Mouse (Mus musculus) CH12.LX (cell line): ENCODE results near the gene Fxyd3. TPM values are rescaled to one million over a fixed set of nuclear protein-coding genes. Genes with fewer than 3 reads are reported as not detected.

Experiments
- DNase-seq: peaks from one replicate; pipeline ENCODE4 v3.0.0-alpha.2; 2013; ENCODE audit errors: extremely low read depth
- H3K27ac ChIP-seq: 2 replicates; pipeline ENCODE4 v1.5.1; 2012; ENCODE audit warnings: low read depth, mild to moderate bottlenecking, control low read depth, moderate library complexity; ENCODE audit not compliant: insufficient read depth
- H3K27me3 ChIP-seq: replicated peaks from 2 replicates; pipeline ENCODE3; 2012; ENCODE audit warnings: inconsistent platforms
- H3K36me3 ChIP-seq, 2 experiments: replicated peaks in 1 of 2; 2 replicates each; pipeline versions ENCODE3 to v1.6.1; 2012; ENCODE audit warnings: inconsistent platforms in 1 of 2, low read length in 1 of 2, mild to moderate bottlenecking in 1 of 2, mixed read lengths in 1 of 2, moderate library complexity in 1 of 2; ENCODE audit not compliant: control insufficient read depth in 1 of 2, insufficient read depth in 1 of 2
- H3K4me1 ChIP-seq, 2 experiments: 2 replicates each; pipeline ENCODE4 v1.6.1; 2012; ENCODE audit warnings: inconsistent platforms in 1 of 2, moderate library complexity in 1 of 2; ENCODE audit not compliant: insufficient read depth in 2 of 2, control insufficient read depth in 1 of 2
- H3K4me2 ChIP-seq: 2 replicates; pipeline ENCODE4 v1.6.1; 2012; ENCODE audit warnings: low read depth, mild to moderate bottlenecking, control low read depth; ENCODE audit not compliant: poor library complexity, insufficient read depth, severe bottlenecking
- H3K4me3 ChIP-seq, 3 experiments: fragments of 150-350 bp in 1 of 3; sonication (generic) in 1 of 3; replicated peaks in 1 of 3; 2 replicates each; pipeline versions ENCODE3 to v1.5.1; 2011 to 2012; ENCODE audit warnings: low read depth in 2 of 3, low read length in 2 of 3, mild to moderate bottlenecking in 2 of 3, moderate library complexity in 2 of 3, control low read depth in 1 of 3, improper control_type of control experiment in 1 of 3, inconsistent platforms in 1 of 3, mixed read lengths in 1 of 3; ENCODE audit not compliant: poor library complexity in 1 of 3
- H3K79me2 ChIP-seq: replicated peaks from 2 replicates; pipeline ENCODE4 v1.6.1; 2012; ENCODE audit warnings: mild to moderate bottlenecking, moderate library complexity; ENCODE audit not compliant: control insufficient read depth, poor library complexity, insufficient read depth, severe bottlenecking; ENCODE audit errors: extremely low read depth
- H3K9ac ChIP-seq: 2 replicates; pipeline ENCODE4 v1.6.1; 2012; ENCODE audit warnings: low read depth, mild to moderate bottlenecking, control low read depth, moderate library complexity; ENCODE audit not compliant: insufficient read depth
- H3K9me3 ChIP-seq: replicated peaks from 2 replicates; pipeline ENCODE3; 2012; ENCODE audit warnings: low read length, inconsistent platforms, mixed read lengths
- CHD1 ChIP-seq: IDR thresholded peaks from 2 replicates; pipeline ENCODE4 v1.6.1; 2012; ENCODE audit warnings: low read depth, low read length, improper control_type of control experiment, inconsistent platforms
- CHD2 ChIP-seq: IDR thresholded peaks from 2 replicates; pipeline ENCODE4 v1.6.1; 2011; ENCODE audit warnings: low read length, improper control_type of control experiment
- CTCF ChIP-seq, 2 experiments: IDR thresholded peaks in 1 of 2; conservative IDR thresholded peaks in 1 of 2; 2 replicates each; pipeline ENCODE4 v1.5.1; 2011 to 2012; ENCODE audit warnings: low read depth in 2 of 2, low read length in 2 of 2, improper control_type of control experiment in 1 of 2, inconsistent platforms in 1 of 2, mild to moderate bottlenecking in 1 of 2, moderate library complexity in 1 of 2
- E2F4 ChIP-seq: IDR thresholded peaks from 2 replicates; pipeline ENCODE4 v1.6.1; 2011; ENCODE audit warnings: low read depth, low read length, improper control_type of control experiment; ENCODE audit not compliant: insufficient replicate concordance
- ELF1 ChIP-seq: IDR thresholded peaks from 2 replicates; pipeline ENCODE4 v1.6.1; 2014; ENCODE audit warnings: low read depth, mild to moderate bottlenecking, inconsistent platforms, low read length, improper control_type of control experiment
- ETS1 ChIP-seq: conservative IDR thresholded peaks from 2 replicates; pipeline ENCODE4 v1.6.1; 2012; ENCODE audit warnings: low read depth, mild to moderate bottlenecking, inconsistent platforms, low read length, improper control_type of control experiment, moderate library complexity
- GABPA ChIP-seq: IDR thresholded peaks from 2 replicates; pipeline ENCODE4 v1.6.1; 2012; ENCODE audit warnings: low read depth, low read length, improper control_type of control experiment, inconsistent platforms; ENCODE audit not compliant: insufficient replicate concordance
- HCFC1 ChIP-seq: IDR thresholded peaks from 2 replicates; pipeline ENCODE4 v1.6.1; 2012; ENCODE audit warnings: low read depth, mild to moderate bottlenecking, inconsistent platforms, low read length, improper control_type of control experiment
- IRF4 ChIP-seq: IDR thresholded peaks from 2 replicates; pipeline ENCODE4 v1.6.1; 2014; ENCODE audit warnings: low read depth, mild to moderate bottlenecking, inconsistent platforms, low read length, improper control_type of control experiment
- JUN ChIP-seq: IDR thresholded peaks from 2 replicates; pipeline ENCODE4 v1.6.1; 2011; ENCODE audit warnings: low read depth, mild to moderate bottlenecking, low read length, improper control_type of control experiment, moderate library complexity; ENCODE audit not compliant: insufficient read depth
- JUND ChIP-seq: conservative IDR thresholded peaks from 2 replicates; pipeline ENCODE4 v1.6.1; 2011; ENCODE audit warnings: low read depth, low read length, improper control_type of control experiment
- MAFK ChIP-seq: IDR thresholded peaks from 2 replicates; pipeline ENCODE4 v1.6.1; 2011; ENCODE audit warnings: low read length, improper control_type of control experiment; ENCODE audit not compliant: insufficient replicate concordance
- MAX ChIP-seq: IDR thresholded peaks from 2 replicates; pipeline ENCODE4 v1.6.1; 2011; ENCODE audit warnings: low read length, improper control_type of control experiment
- MEF2A ChIP-seq: IDR thresholded peaks from 2 replicates; pipeline ENCODE4 v1.6.1; 2014; ENCODE audit warnings: low read depth, mild to moderate bottlenecking, inconsistent platforms, low read length, improper control_type of control experiment, borderline replicate concordance
- MXI1 ChIP-seq: IDR thresholded peaks from 2 replicates; pipeline ENCODE4 v1.6.1; 2011; ENCODE audit warnings: mild to moderate bottlenecking, low read depth, low read length, improper control_type of control experiment
- MYC ChIP-seq: IDR thresholded peaks from 2 replicates; pipeline ENCODE4 v1.6.1; 2011; ENCODE audit warnings: low read depth, mild to moderate bottlenecking, improper control_type of control experiment, low read length
- NELFE ChIP-seq: IDR thresholded peaks from 2 replicates; pipeline ENCODE4 v1.6.1; 2011; ENCODE audit warnings: low read depth, low read length, improper control_type of control experiment
- NRF1 ChIP-seq: IDR thresholded peaks from 2 replicates; pipeline ENCODE4 v1.6.1; 2014; ENCODE audit warnings: low read depth, mild to moderate bottlenecking, inconsistent platforms, low read length, improper control_type of control experiment, moderate library complexity
- POLR2A ChIP-seq: IDR thresholded peaks from 2 replicates; pipeline ENCODE4 v1.6.1; 2011; ENCODE audit warnings: low read depth, mild to moderate bottlenecking, improper control_type of control experiment, low read length
- POLR2AphosphoS2 ChIP-seq: IDR thresholded peaks from 2 replicates; pipeline ENCODE4 v1.6.1; 2011; ENCODE audit warnings: low read depth, low read length, improper control_type of control experiment
- RAD21 ChIP-seq: IDR thresholded peaks from 2 replicates; pipeline ENCODE4 v1.6.1; 2011; ENCODE audit warnings: low read depth, mild to moderate bottlenecking, low read length, improper control_type of control experiment, moderate library complexity
- RCOR1 ChIP-seq: conservative IDR thresholded peaks from 2 replicates; pipeline ENCODE4 v1.6.1; 2012; ENCODE audit warnings: low read depth, mild to moderate bottlenecking, inconsistent platforms, low read length, improper control_type of control experiment
- SIN3A ChIP-seq: IDR thresholded peaks from 2 replicates; pipeline ENCODE4 v1.6.1; 2012; ENCODE audit warnings: low read length, improper control_type of control experiment, inconsistent platforms
- TBP ChIP-seq: conservative IDR thresholded peaks from 2 replicates; pipeline ENCODE4 v1.6.1; 2011; ENCODE audit warnings: low read depth, low read length, improper control_type of control experiment
- TCF12 ChIP-seq: IDR thresholded peaks from 2 replicates; pipeline ENCODE4 v1.6.1; 2014; ENCODE audit warnings: low read depth, mild to moderate bottlenecking, inconsistent platforms, low read length, improper control_type of control experiment
- UBTF ChIP-seq: IDR thresholded peaks from 2 replicates; pipeline ENCODE4 v1.6.1; 2012; ENCODE audit warnings: low read depth, mild to moderate bottlenecking, inconsistent platforms, low read length, improper control_type of control experiment, moderate library complexity
- USF1 ChIP-seq: IDR thresholded peaks from 2 replicates; pipeline ENCODE4 v1.6.1; 2014; ENCODE audit warnings: low read depth, mild to moderate bottlenecking, inconsistent platforms, low read length, improper control_type of control experiment
- ZKSCAN1 ChIP-seq: IDR thresholded peaks from 2 replicates; pipeline ENCODE4 v1.6.1; 2012; ENCODE audit warnings: low read depth, inconsistent platforms, low read length, improper control_type of control experiment, borderline replicate concordance
- ZMIZ1 ChIP-seq: IDR thresholded peaks from 2 replicates; pipeline ENCODE4 v1.6.1; 2012; ENCODE audit warnings: low read depth, mild to moderate bottlenecking, inconsistent platforms, low read length, improper control_type of control experiment
- dilution Hi-C: fragments of 300-500 bp; cut with MboI; formaldehyde crosslinking; loops from 2 replicates; pipeline ENCODE4 v1.14.3; 2020; ENCODE audit warnings: low sequenced_read_pairs; ENCODE audit not compliant: extremely low pct_unique_long_range_greater_than_20kb, extremely low pct_ligation_motif_present
- in situ Hi-C: fragments of 300-500 bp; cut with MboI; formaldehyde crosslinking; loops from 3 replicates; pipeline ENCODE4 v1.14.3; 2019; ENCODE audit warnings: low sequenced_read_pairs, low pct_ligation_motif_present, low pct_unique_long_range_greater_than_20kb, mixed read lengths
- polyA plus RNA-seq: library from polyadenylated mRNA; unstranded; fragments of >175 nt; gene quantifications from 2 replicates; pipeline ENCODE4 v1.2.1, GENCODE M21; 2012; ENCODE audit warnings: low read depth; ENCODE audit not compliant: insufficient read length
- total RNA-seq, 2 experiments: library from RNA; depleted of rRNA; stranded (reverse); fragments of 300-350 nt in 1 of 2; fragments of >200 nt in 1 of 2; gene quantifications; 2 replicates each; pipeline ENCODE4 v1.2.3; 2012 to 2014

The Fxyd3 gene
- total and polyA plus RNA-seq, 3 experiments = not detected

DNA sequence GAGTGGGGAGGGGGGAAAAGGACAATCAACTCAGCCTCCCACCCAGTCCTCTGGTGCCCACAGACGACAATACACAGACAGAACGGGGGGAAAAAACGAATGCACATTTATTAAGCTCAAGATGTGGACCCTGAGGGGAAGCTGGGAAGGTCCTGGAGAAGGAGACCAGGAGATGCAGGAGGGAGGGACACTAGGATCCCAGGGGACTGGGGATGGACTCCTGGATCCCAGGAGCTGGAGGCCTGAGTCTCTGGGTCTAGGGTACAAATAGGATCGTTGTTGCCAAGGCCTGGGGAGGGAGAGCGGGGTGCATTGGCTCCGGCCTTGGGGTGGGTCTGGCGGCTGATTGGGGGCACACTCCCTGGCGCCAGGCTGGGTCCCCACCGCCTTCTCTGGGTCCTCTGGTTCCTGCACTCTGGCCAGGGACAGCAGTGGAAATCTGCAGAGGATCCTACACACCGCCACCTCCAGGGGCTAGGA lies 34.0 kb downstream of the Fxyd3 start, which contains the start of gene Fxyd5:
Gene Fxyd5, minus strand, starts transcription at position 51 of the 480 bp plus-strand sequence.
- no peak for TF ChIP-seq CHD2
- no peak for TF ChIP-seq IRF4
- TF ChIP-seq NELFE = no peak
- no peak for TF ChIP-seq UBTF
- no peak for TF ChIP-seq ELF1
- no peak for TF ChIP-seq MAFK
- no peak for TF ChIP-seq E2F4
- TF ChIP-seq MEF2A = no peak
- TF ChIP-seq HCFC1 = no peak
- no peak for TF ChIP-seq USF1
- TF ChIP-seq MYC = no peak
- no peak for TF ChIP-seq TCF12
- no peak for TF ChIP-seq SIN3A
- no peak for TF ChIP-seq ZKSCAN1
- TF ChIP-seq, all 38 proteins: peak for 0
- Histone ChIP-seq H3K27me3 (peaks cover 27% of the 10 kb centered on the region), H3K4me1 (peaks cover 3 to 30% of the 10 kb centered on the region in 2 experiments), H3K4me2 (peak within 1 kb of the TSS; percentile 48), H3K79me2 (no peaks in the 10 kb centered on the region), H3K9ac (peak within 1 kb of the TSS; percentile 26), H3K9me3 (no peaks in the 10 kb centered on the region), H3K27ac (no peak within 1 kb of the TSS), H3K36me3 (peaks cover 0 to 20% of the 10 kb centered on the region in 2 experiments), H3K4me3 (peak within 1 kb of the TSS; percentile 58 to 73 (median 71))
- in situ Hi-C loops = no loop called here
- dilution Hi-C loops = no loop called here
- no peak for DNase-seq

DNA sequence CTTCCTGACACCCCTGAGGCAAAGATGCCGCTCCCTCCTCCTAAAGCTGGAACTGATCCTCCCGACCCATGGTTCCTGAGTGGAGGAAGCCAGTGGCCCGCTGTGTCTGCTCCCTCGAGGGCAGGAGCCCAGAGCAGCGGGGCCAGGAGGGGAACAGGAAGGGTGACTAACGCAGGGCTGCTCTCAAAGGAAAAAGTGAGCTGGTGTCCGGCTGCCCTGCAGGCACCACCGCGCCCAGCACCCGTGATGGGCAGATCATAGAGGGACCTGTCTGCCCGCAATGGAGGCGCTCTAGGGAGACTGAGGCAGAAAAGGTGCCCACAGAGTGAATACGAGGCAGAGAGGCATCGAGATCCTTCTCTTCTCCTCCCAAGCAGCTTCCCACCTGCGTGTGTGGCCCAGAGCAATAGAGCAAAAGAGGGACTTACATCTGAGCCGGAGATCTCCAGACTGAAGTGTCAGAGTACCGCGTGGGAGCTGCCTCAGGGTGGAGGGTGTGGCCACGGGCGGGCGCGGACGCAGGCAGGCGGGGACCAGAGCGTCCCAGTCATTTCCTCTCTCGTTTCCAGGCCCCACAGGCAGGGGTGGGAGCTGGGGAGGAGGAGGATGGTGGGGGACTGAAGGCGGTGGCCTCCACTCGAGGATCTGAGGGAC lies 34.7 kb downstream of the Fxyd3 start:
- DNase-seq = peak; percentile 46
- Histone ChIP-seq H3K27me3 (peaks cover 22% of the 10 kb centered on the region), H3K27ac (no peak overlapping the region), H3K4me2 (peak overlapping the region; percentile 48), H3K36me3 (peaks cover 0 to 25% of the 10 kb centered on the region in 2 experiments), H3K79me2 (no peaks in the 10 kb centered on the region), H3K4me3 (peak overlapping the region; percentile 58 to 73 (median 71)), H3K9me3 (no peaks in the 10 kb centered on the region), H3K9ac (peak overlapping the region; percentile 26; the same call in 1 of the 2 replicates), H3K4me1 (peaks cover 3 to 36% of the 10 kb centered on the region in 2 experiments)
- dilution Hi-C loops (no loop called here), in situ Hi-C loops (no loop called here)
- no peak for TF ChIP-seq TBP
- no peak for TF ChIP-seq MYC
- 0 out of 2 replicates have a peak, but pooled peaks have one; percentile 21 for TF ChIP-seq HCFC1
- TF ChIP-seq MAX = 0 out of 2 replicates have a peak, but pooled peaks have one; percentile 15
- TF ChIP-seq RAD21 = no peak
- no peak for TF ChIP-seq ZKSCAN1
- peak; percentile 50; the same call in 1 of the 2 replicates for TF ChIP-seq ETS1
- 0 out of 2 replicates have a peak, but pooled peaks have one; percentile 36 for TF ChIP-seq IRF4
- no peak for TF ChIP-seq E2F4
- no peak for TF ChIP-seq JUND
- peak; percentile 60; the same call in 1 of the 2 replicates for TF ChIP-seq POLR2A
- 0 out of 2 replicates have a peak, but pooled peaks have one; percentile 67 for TF ChIP-seq CHD1
- TF ChIP-seq MEF2A = peak; percentile 65; the same call in 1 of the 2 replicates
- peak; percentile 80 for TF ChIP-seq MXI1
- TF ChIP-seq CHD2 = no peak
- TF ChIP-seq SIN3A = peak; percentile 76
- no peak for TF ChIP-seq GABPA
- TF ChIP-seq CTCF (conservative IDR thresholded peaks at IDR 0.05 in 1 of 2, IDR thresholded peaks at IDR 0.05 in 1 of 2; ENCODE audit: low read depth in 2 of 2, low read length in 2 of 2) = no peak
- TF ChIP-seq ZMIZ1 = peak; percentile 50; the same call in 1 of the 2 replicates
- TF ChIP-seq RCOR1 = no peak
- no peak for TF ChIP-seq MAFK
- TF ChIP-seq JUN = no peak
- no peak for TF ChIP-seq POLR2AphosphoS2
- TF ChIP-seq NRF1 = no peak
